Mouse (Mus musculus): ENCODE data around the gene Arfgap2. TPM values are rescaled to one million over a fixed set of nuclear protein-coding genes. Genes with fewer than 3 reads are reported as not detected.

Arfgap2 gene
- total and polyA plus RNA-seq, 3 experiments = 55.1 to 77.6 (median 57.0) TPM

GRCm38 (mm10) chr2:91324346-91324745, 59.6 kb downstream of the Arfgap2 start:
- H3K27me3 ChIP-seq (replicated peaks) = no peaks in the 10 kb centered on the region
- no peak for DNase-seq (ENCODE audit: extremely low read depth)
- no peak overlapping the region for H3K27ac ChIP-seq (ENCODE audit: insufficient read depth, low read depth)
- H3K79me2 ChIP-seq (replicated peaks; ENCODE audit: control insufficient read depth, extremely low read depth, insufficient read depth, poor library complexity, severe bottlenecking) = no peaks in the 10 kb centered on the region
- H3K9ac ChIP-seq (ENCODE audit: insufficient read depth, low read depth) = no peak overlapping the region
- in situ Hi-C loops (cut with MboI; ENCODE audit: low pct_ligation_motif_present, low pct_unique_long_range_greater_than_20kb, low sequenced_read_pairs) = no loop called here
- dilution Hi-C loops (cut with MboI; ENCODE audit: extremely low pct_ligation_motif_present, extremely low pct_unique_long_range_greater_than_20kb, low sequenced_read_pairs) = no loop called here
- peaks cover 0 to 6% of the 10 kb centered on the region in 2 experiments for H3K36me3 ChIP-seq (replicated peaks in 1 of 2; ENCODE audit: control insufficient read depth in 1 of 2, insufficient read depth in 1 of 2, low read length in 1 of 2)
- H3K4me2 ChIP-seq (ENCODE audit: insufficient read depth, low read depth, poor library complexity, severe bottlenecking) = no peak overlapping the region
- no peak overlapping the region for H3K4me3 ChIP-seq (replicated peaks in 1 of 3; ENCODE audit: low read depth in 2 of 3, low read length in 2 of 3, poor library complexity in 1 of 3)
- H3K4me1 ChIP-seq (ENCODE audit: control insufficient read depth in 1 of 2, insufficient read depth in 2 of 2) = peaks cover 2 to 13% of the 10 kb centered on the region in 2 experiments; a peak in 2 of 4 replicates
- no peaks in the 10 kb centered on the region for H3K9me3 ChIP-seq (replicated peaks; ENCODE audit: low read length)
- TF ChIP-seq NELFE (IDR thresholded peaks at IDR 0.05; ENCODE audit: low read depth, low read length) (no peak), UBTF (IDR thresholded peaks at IDR 0.05; ENCODE audit: low read depth, low read length) (no peak), ELF1 (IDR thresholded peaks at IDR 0.05; ENCODE audit: low read depth, low read length) (no peak), SMC3 (IDR thresholded peaks at IDR 0.05; ENCODE audit: low read depth, low read length) (no peak), PAX5 (IDR thresholded peaks at IDR 0.05; ENCODE audit: low read length) (no peak)

GRCm38 (mm10) chr2:91324761-91325421, 60.1 kb downstream of the Arfgap2 start:
- in situ Hi-C loops (cut with MboI; ENCODE audit: low pct_ligation_motif_present, low pct_unique_long_range_greater_than_20kb, low sequenced_read_pairs) (no loop called here), dilution Hi-C loops (cut with MboI; ENCODE audit: extremely low pct_ligation_motif_present, extremely low pct_unique_long_range_greater_than_20kb, low sequenced_read_pairs) (no loop called here)
- TF ChIP-seq RAD21 (IDR thresholded peaks at IDR 0.05; ENCODE audit: low read depth, low read length) = no peak
- TF ChIP-seq TBP (conservative IDR thresholded peaks at IDR 0.05; ENCODE audit: low read depth, low read length) = no peak
- TF ChIP-seq POLR2AphosphoS2 (IDR thresholded peaks at IDR 0.05; ENCODE audit: low read depth, low read length) = no peak
- no peak for TF ChIP-seq JUN (IDR thresholded peaks at IDR 0.05; ENCODE audit: insufficient read depth, low read depth, low read length)
- no peak for TF ChIP-seq USF1 (IDR thresholded peaks at IDR 0.05; ENCODE audit: low read depth, low read length)
- TF ChIP-seq MAFK (IDR thresholded peaks at IDR 0.05; ENCODE audit: insufficient replicate concordance, low read length) = no peak
- no peak for TF ChIP-seq ZKSCAN1 (IDR thresholded peaks at IDR 0.05; ENCODE audit: borderline replicate concordance, low read depth, low read length)
- TF ChIP-seq NELFE (IDR thresholded peaks at IDR 0.05; ENCODE audit: low read depth, low read length) = no peak
- TF ChIP-seq PAX5 (IDR thresholded peaks at IDR 0.05; ENCODE audit: low read length) = no peak

More at GRCm38 (mm10) chr2:91324761-91325421, 60.1 kb downstream of the Arfgap2 start:
- H3K4me2 ChIP-seq (ENCODE audit: insufficient read depth, low read depth, poor library complexity, severe bottlenecking) = no peak overlapping the region
- H3K4me1 ChIP-seq (ENCODE audit: control insufficient read depth in 1 of 2, insufficient read depth in 2 of 2) = peaks cover 2 to 18% of the 10 kb centered on the region in 2 experiments; a peak in 2 of 4 replicates
- no peak for DNase-seq (ENCODE audit: extremely low read depth)
- no peaks in the 10 kb centered on the region for H3K79me2 ChIP-seq (replicated peaks; ENCODE audit: control insufficient read depth, extremely low read depth, insufficient read depth, poor library complexity, severe bottlenecking)
- no peaks in the 10 kb centered on the region for H3K27me3 ChIP-seq (replicated peaks)
- H3K36me3 ChIP-seq (replicated peaks in 1 of 2; ENCODE audit: control insufficient read depth in 1 of 2, insufficient read depth in 1 of 2, low read length in 1 of 2) = peaks cover 0 to 6% of the 10 kb centered on the region in 2 experiments
- no peak overlapping the region for H3K9ac ChIP-seq (ENCODE audit: insufficient read depth, low read depth)
- H3K4me3 ChIP-seq (replicated peaks in 1 of 3; ENCODE audit: low read depth in 2 of 3, low read length in 2 of 3, poor library complexity in 1 of 3) = no peak overlapping the region
- H3K27ac ChIP-seq (ENCODE audit: insufficient read depth, low read depth) = no peak overlapping the region
- no peaks in the 10 kb centered on the region for H3K9me3 ChIP-seq (replicated peaks; ENCODE audit: low read length)

Other genes with a start within 250 kb of the Arfgap2 start
- 0.08 TPM in 1 of 2 replicates, not detected in the other for gene Rapsn, start 229.4 kb upstream of the Arfgap2 start, total RNA-seq (2012; rRNA removed)
- 0.15 TPM in 1 of 2 replicates, not detected in the other for gene Rapsn, start 229.4 kb upstream of the Arfgap2 start, total RNA-seq (2014; rRNA removed)
- 0.40 TPM in 1 of 2 replicates, not detected in the other for gene Rapsn, start 229.4 kb upstream of the Arfgap2 start, polyA plus RNA-seq (2012; ENCODE audit: insufficient read length, low read depth)
- 214 and 283 TPM in 2 replicates for gene Psmc3, start 211.0 kb upstream of the Arfgap2 start, total RNA-seq (2012; rRNA removed)
- gene Psmc3, start 211.0 kb upstream of the Arfgap2 start, total RNA-seq (2014; rRNA removed) = 242 and 257 TPM in 2 replicates
- 284 and 353 TPM in 2 replicates for gene Psmc3, start 211.0 kb upstream of the Arfgap2 start, polyA plus RNA-seq (2012; ENCODE audit: insufficient read length, low read depth)
- 7.5 and 8.4 TPM in 2 replicates for gene Slc39a13, start 194.6 kb upstream of the Arfgap2 start, total RNA-seq (2012; rRNA removed)
- 3.5 and 4.3 TPM in 2 replicates for gene Slc39a13, start 194.6 kb upstream of the Arfgap2 start, total RNA-seq (2014; rRNA removed)
- gene Slc39a13, start 194.6 kb upstream of the Arfgap2 start, polyA plus RNA-seq (2012; ENCODE audit: insufficient read length, low read depth) = 7.2 and 8.1 TPM in 2 replicates
- gene Spi1, start 182.6 kb upstream of the Arfgap2 start, total RNA-seq (2012; rRNA removed) = 22.7 and 24.7 TPM in 2 replicates
- gene Spi1, start 182.6 kb upstream of the Arfgap2 start, total RNA-seq (2014; rRNA removed) = 29.7 and 42.6 TPM in 2 replicates
- gene Spi1, start 182.6 kb upstream of the Arfgap2 start, polyA plus RNA-seq (2012; ENCODE audit: insufficient read length, low read depth) = 35.2 and 45.7 TPM in 2 replicates
- 0.04 TPM in 2 replicates for gene Mybpc3, start 146.8 kb upstream of the Arfgap2 start, total RNA-seq (2012; rRNA removed)
- gene Mybpc3, start 146.8 kb upstream of the Arfgap2 start, total RNA-seq (2014; rRNA removed) = 0.07 and 0.15 TPM in 2 replicates
- 0.27 TPM in 2 replicates for gene Mybpc3, start 146.8 kb upstream of the Arfgap2 start, polyA plus RNA-seq (2012; ENCODE audit: insufficient read length, low read depth)
- 12.8 and 14.6 TPM in 2 replicates for gene Madd, start 81.1 kb upstream of the Arfgap2 start, total RNA-seq (2012; rRNA removed)
- gene Madd, start 81.1 kb upstream of the Arfgap2 start, total RNA-seq (2014; rRNA removed) = 4.7 and 4.8 TPM in 2 replicates
- gene Madd, start 81.1 kb upstream of the Arfgap2 start, polyA plus RNA-seq (2012; ENCODE audit: insufficient read length, low read depth) = 15.6 and 18.3 TPM in 2 replicates
- gene Nr1h3, start 62.1 kb upstream of the Arfgap2 start, total RNA-seq (2012; rRNA removed) = 0.50 and 0.93 TPM in 2 replicates
- gene Nr1h3, start 62.1 kb upstream of the Arfgap2 start, total RNA-seq (2014; rRNA removed) = 0.17 and 0.59 TPM in 2 replicates
- 0.19 TPM in 1 of 2 replicates, not detected in the other for gene Nr1h3, start 62.1 kb upstream of the Arfgap2 start, polyA plus RNA-seq (2012; ENCODE audit: insufficient read length, low read depth)
- 3.1 and 4.2 TPM in 2 replicates for gene Acp2, start 62.1 kb upstream of the Arfgap2 start, total RNA-seq (2012; rRNA removed)
- gene Acp2, start 62.1 kb upstream of the Arfgap2 start, total RNA-seq (2014; rRNA removed) = 2.4 and 2.9 TPM in 2 replicates
- 3.1 TPM in 2 replicates for gene Acp2, start 62.1 kb upstream of the Arfgap2 start, polyA plus RNA-seq (2012; ENCODE audit: insufficient read length, low read depth)
- gene Ddb2, start 28.0 kb upstream of the Arfgap2 start, total RNA-seq (2012; rRNA removed) = 11.0 and 13.9 TPM in 2 replicates
- gene Ddb2, start 28.0 kb upstream of the Arfgap2 start, total RNA-seq (2014; rRNA removed) = 20.2 and 23.4 TPM in 2 replicates
- 14.1 and 15.2 TPM in 2 replicates for gene Ddb2, start 28.0 kb upstream of the Arfgap2 start, polyA plus RNA-seq (2012; ENCODE audit: insufficient read length, low read depth)
- 5.3 and 9.1 TPM in 2 replicates for gene Pacsin3, start 9.0 kb upstream of the Arfgap2 start, total RNA-seq (2012; rRNA removed)
- gene Pacsin3, start 9.0 kb upstream of the Arfgap2 start, total RNA-seq (2014; rRNA removed) = 1.2 and 1.5 TPM in 2 replicates
- 1.4 and 3.1 TPM in 2 replicates for gene Pacsin3, start 9.0 kb upstream of the Arfgap2 start, polyA plus RNA-seq (2012; ENCODE audit: insufficient read length, low read depth)
- gene 1110051M20Rik, start 179.7 kb downstream of the Arfgap2 start, total RNA-seq (2012; rRNA removed) = 23.3 and 26.2 TPM in 2 replicates
- 28.7 and 34.0 TPM in 2 replicates for gene 1110051M20Rik, start 179.7 kb downstream of the Arfgap2 start, total RNA-seq (2014; rRNA removed)
- gene 1110051M20Rik, start 179.7 kb downstream of the Arfgap2 start, polyA plus RNA-seq (2012; ENCODE audit: insufficient read length, low read depth) = 19.5 and 21.1 TPM in 2 replicates
- 2.5 and 5.9 TPM in 2 replicates for gene Lrp4, start 192.5 kb downstream of the Arfgap2 start, total RNA-seq (2012; rRNA removed)
- gene Lrp4, start 192.5 kb downstream of the Arfgap2 start, total RNA-seq (2014; rRNA removed) = 0.78 and 0.91 TPM in 2 replicates
- 0.72 and 1.0 TPM in 2 replicates for gene Lrp4, start 192.5 kb downstream of the Arfgap2 start, polyA plus RNA-seq (2012; ENCODE audit: insufficient read length, low read depth)

Data from CH12.LX (cell line).